Mouse (Mus musculus) lung, embryonic 15.5 days (tissue): ENCODE data around the gene Ganab. TPM values are rescaled to one million over a fixed set of nuclear protein-coding genes. Genes with fewer than 3 reads are reported as not detected.

ENCODE experiments used
- ATAC-seq: fragments of 200-750 bp; cut with Nextera tagmentation; 2 replicates; pipeline ENCODE4 v1.8.0; 2017; ENCODE audit warnings: moderate number of reproducible peaks, borderline replicate concordance; ENCODE audit not compliant: low FRiP score, low TSS enrichment; ENCODE audit errors: extremely low read depth
- H3K27ac ChIP-seq: fragments of 300-500 bp; sonication (generic); 2 replicates; pipeline ENCODE4 v1.5.1; 2015; ENCODE audit warnings: moderate library complexity, mild to moderate bottlenecking, inconsistent platforms
- H3K27me3 ChIP-seq: fragments of 300-500 bp; sonication (generic); 2 replicates; pipeline ENCODE4 v1.6.1; 2015; ENCODE audit warnings: inconsistent platforms
- H3K36me3 ChIP-seq: fragments of 300-500 bp; sonication (generic); 2 replicates; pipeline ENCODE4 v1.6.1; 2015; ENCODE audit warnings: inconsistent platforms
- H3K4me1 ChIP-seq: fragments of 300-500 bp; sonication (generic); 2 replicates; pipeline ENCODE4 v1.6.1; 2015; ENCODE audit warnings: inconsistent platforms
- H3K4me2 ChIP-seq: fragments of 300-500 bp; sonication (generic); 2 replicates; pipeline ENCODE4 v1.6.1; 2015; ENCODE audit warnings: inconsistent platforms, mild to moderate bottlenecking, moderate library complexity
- H3K4me3 ChIP-seq: fragments of 300-500 bp; sonication (generic); 2 replicates; pipeline ENCODE4 v1.5.1; 2015; ENCODE audit warnings: mild to moderate bottlenecking, inconsistent platforms
- H3K9ac ChIP-seq: fragments of 300-500 bp; sonication (generic); 2 replicates; pipeline ENCODE4 v1.6.1; 2015; ENCODE audit warnings: inconsistent platforms
- H3K9me3 ChIP-seq: fragments of 300-500 bp; sonication (generic); 2 replicates; pipeline ENCODE4 v1.6.1; 2016; ENCODE audit warnings: inconsistent platforms
- WGBS: fragments of 180-500 bp; shearing (Covaris S2); methylation state at CpG from one replicate; pipeline ENCODE4 v1.1.7; 2015; 5-methylcytosine and 5-hydroxymethylcytosine counted together
- polyA plus RNA-seq: library from polyadenylated mRNA; unstranded; fragments of >200 nt; fragmentation: Nextera tagmentation; extraction: Ambion mirVana; gene quantifications from 2 replicates; pipeline ENCODE4 v1.2.1, GENCODE M21; 2015

Ganab gene
- polyA plus RNA-seq, 1 experiment from 2014 or later = 122 TPM

GRCm38 (mm10) chr19:8871267-8872186, 26.3 kb upstream of the Ganab start, which contains the start of gene Ubxn1:
Gene Ubxn1 (plus strand): TSS chr19:8871496.
- 1% methylated on average over 55 of the region's 59 CpGs for WGBS
- peak; percentile 97 for ATAC-seq
- Histone ChIP-seq H3K36me3 (peaks cover 34% of the 10 kb centered on the region), H3K4me1 (peaks cover 13% of the 10 kb centered on the region), H3K27me3 (no peaks in the 10 kb centered on the region), H3K4me3 (peak within 1 kb of the TSS; percentile 67), H3K9ac (peak within 1 kb of the TSS; percentile 87), H3K9me3 (no peaks in the 10 kb centered on the region), H3K4me2 (peak within 1 kb of the TSS; percentile 71), H3K27ac (peak within 1 kb of the TSS; percentile 59)

GRCm38 (mm10) chr19:8872266-8872840, 25.5 kb upstream of the Ganab start:
- H3K27ac ChIP-seq = no peak overlapping the region
- H3K4me3 ChIP-seq = peak overlapping the region; percentile 67
- no peaks in the 10 kb centered on the region for H3K27me3 ChIP-seq
- H3K9me3 ChIP-seq = no peaks in the 10 kb centered on the region
- peak overlapping the region; percentile 87 for H3K9ac ChIP-seq
- ATAC-seq = no peak
- H3K36me3 ChIP-seq = peaks cover 41% of the 10 kb centered on the region
- H3K4me2 ChIP-seq = peak overlapping the region; percentile 71
- WGBS = 58% methylated on average over 10 of the region's 10 CpGs
- peaks cover 13% of the 10 kb centered on the region for H3K4me1 ChIP-seq

GRCm38 (mm10) chr19:8875031-8875430, 22.8 kb upstream of the Ganab start:
- H3K4me2 ChIP-seq = no peak overlapping the region

GRCm38 (mm10) chr19:8880311-8881033, 17.4 kb upstream of the Ganab start, which contains the start of gene Uqcc3:
Gene Uqcc3 (minus strand): TSS chr19:8880923.
- Histone ChIP-seq H3K9me3 (no peaks in the 10 kb centered on the region), H3K27me3 (no peaks in the 10 kb centered on the region), H3K27ac (peak within 1 kb of the TSS; percentile 83), H3K4me2 (peak within 1 kb of the TSS; percentile 75), H3K36me3 (peaks cover 20% of the 10 kb centered on the region), H3K4me3 (peak within 1 kb of the TSS; percentile 70), H3K9ac (peak within 1 kb of the TSS; percentile 69), H3K4me1 (peaks cover 11% of the 10 kb centered on the region)
- under 1% methylated on average over 42 of the region's 42 CpGs for WGBS
- ATAC-seq = peak; percentile 94

More at GRCm38 (mm10) chr19:8875031-8875430, 22.8 kb upstream of the Ganab start:
- no peak for ATAC-seq
- Histone ChIP-seq H3K4me3 (no peak overlapping the region), H3K4me1 (peaks cover 20% of the 10 kb centered on the region), H3K27ac (no peak overlapping the region), H3K9me3 (no peaks in the 10 kb centered on the region), H3K9ac (no peak overlapping the region), H3K36me3 (peaks cover 44% of the 10 kb centered on the region), H3K27me3 (no peaks in the 10 kb centered on the region)
- 93% methylated on average over 7 of the region's 7 CpGs for WGBS

- H3K27ac ChIP-seq = peak overlapping the region; percentile 83; the same call in 1 of the 2 replicates
Measured at GRCm38 (mm10) chr19:8881034-8881392, 16.9 kb upstream of the Ganab start.

GRCm38 (mm10) chr19:8883616-8884015, 14.3 kb upstream of the Ganab start, which contains the start of the genes Lbhd1 and Gm49403:
Gene Lbhd1 (plus strand): TSS chr19:8883732.
Gene Gm49403 (plus strand): TSS chr19:8883930.
- H3K36me3 ChIP-seq = no peaks in the 10 kb centered on the region
- no peak within 1 kb of the TSS for H3K9ac ChIP-seq
- H3K27ac ChIP-seq = no peak within 1 kb of the TSS
- 77% methylated on average over 3 of the region's 3 CpGs for WGBS
- no peaks in the 10 kb centered on the region for H3K27me3 ChIP-seq
- ATAC-seq = no peak
- no peaks in the 10 kb centered on the region for H3K9me3 ChIP-seq
- H3K4me3 ChIP-seq = no peak within 1 kb of the TSS
- no peak within 1 kb of the TSS for H3K4me2 ChIP-seq
- peaks cover 20% of the 10 kb centered on the region for H3K4me1 ChIP-seq

More at GRCm38 (mm10) chr19:8881034-8881392, 16.9 kb upstream of the Ganab start:
- Histone ChIP-seq H3K9me3 (no peaks in the 10 kb centered on the region), H3K9ac (peak overlapping the region; percentile 69), H3K4me1 (peaks cover 11% of the 10 kb centered on the region), H3K36me3 (peaks cover 15% of the 10 kb centered on the region; the same call in 1 of the 2 replicates), H3K4me3 (peak overlapping the region; percentile 70), H3K4me2 (peak overlapping the region; percentile 75), H3K27me3 (no peaks in the 10 kb centered on the region)
- no peak; the same call in 1 of the 2 replicates for ATAC-seq
- 8% methylated on average over 3 of the region's 3 CpGs for WGBS

GRCm38 (mm10) chr19:8886916-8887584, 10.8 kb upstream of the Ganab start:
- ATAC-seq = no peak
- Histone ChIP-seq H3K4me2 (peak overlapping the region; percentile 70; the same call in 1 of the 2 replicates), H3K4me3 (peak overlapping the region; percentile 77), H3K9ac (peak overlapping the region; percentile 88; the same call in 1 of the 2 replicates), H3K9me3 (no peaks in the 10 kb centered on the region), H3K36me3 (peaks cover 7% of the 10 kb centered on the region), H3K27me3 (no peaks in the 10 kb centered on the region), H3K4me1 (peaks cover 16% of the 10 kb centered on the region), H3K27ac (peak overlapping the region; percentile 89)
- WGBS = 38% methylated on average over 1 of the region's 1 CpGs

- Histone ChIP-seq H3K4me3 (peak overlapping the region; percentile 77), H3K27ac (peak overlapping the region; percentile 89), H3K9me3 (no peaks in the 10 kb centered on the region), H3K36me3 (peaks cover 7% of the 10 kb centered on the region), H3K4me1 (peaks cover 16% of the 10 kb centered on the region), H3K27me3 (no peaks in the 10 kb centered on the region), H3K9ac (peak overlapping the region; percentile 88), H3K4me2 (peak overlapping the region; percentile 70)
- no peak for ATAC-seq
- WGBS = 10% methylated on average over 19 of the region's 19 CpGs
Measured at GRCm38 (mm10) chr19:8887585-8888463, 10.0 kb upstream of the Ganab start.

GRCm38 (mm10) chr19:8888511-8889385, 9.1 kb upstream of the Ganab start, which contains the start of the genes 1810009A15Rik and Gm49416:
Gene 1810009A15Rik (plus strand): TSS chr19:8888853.
Gene Gm49416 (plus strand): TSS chr19:8888926.
- H3K27ac ChIP-seq = peak within 1 kb of the TSS; percentile 89
- H3K27me3 ChIP-seq = no peaks in the 10 kb centered on the region
- peak within 1 kb of the TSS; percentile 77 for H3K4me3 ChIP-seq
- peak within 1 kb of the TSS; percentile 70 for H3K4me2 ChIP-seq
- WGBS = under 1% methylated on average over 58 of the region's 58 CpGs
- H3K36me3 ChIP-seq = peaks cover 7% of the 10 kb centered on the region
- H3K9me3 ChIP-seq = no peaks in the 10 kb centered on the region
- peak within 1 kb of the TSS; percentile 88 for H3K9ac ChIP-seq
- peaks cover 19% of the 10 kb centered on the region for H3K4me1 ChIP-seq
- ATAC-seq = peak; percentile 93
